Mouse (Mus musculus) kidney, adult 2 months (tissue): ENCODE results near the gene Ddx49.

Source experiments
- CTCF ChIP-seq: fragments of 200-500 bp; conservative IDR thresholded peaks from 2 replicates; pipeline ENCODE4 v1.5.1; 2011; ENCODE audit warnings: low read depth, mild to moderate bottlenecking, control low read depth, low read length, moderate library complexity, mixed read lengths; ENCODE audit not compliant: insufficient read depth, insufficient read length
- POLR2A ChIP-seq: fragments of 200-500 bp; IDR thresholded peaks from one replicate; pipeline ENCODE4 v1.6.1; 2011; ENCODE audit warnings: low read depth, low read length, control low read depth

GRCm38 (mm10) chr8:70347443-70347842 lies 45.2 kb upstream of the Ddx49 start:
- TF ChIP-seq CTCF = no peak
- TF ChIP-seq POLR2A = no peak
